Mouse (Mus musculus) cerebellum, postnatal 14 days (tissue): ENCODE measurements around the gene Igdcc3.

Source experiments
- DNase-seq, 2 experiments: peaks; one replicate each; pipeline ENCODE4 v3.0.0; 2021; ENCODE audit warnings: mixed read lengths in 2 of 2

The Igdcc3 gene

DNA sequence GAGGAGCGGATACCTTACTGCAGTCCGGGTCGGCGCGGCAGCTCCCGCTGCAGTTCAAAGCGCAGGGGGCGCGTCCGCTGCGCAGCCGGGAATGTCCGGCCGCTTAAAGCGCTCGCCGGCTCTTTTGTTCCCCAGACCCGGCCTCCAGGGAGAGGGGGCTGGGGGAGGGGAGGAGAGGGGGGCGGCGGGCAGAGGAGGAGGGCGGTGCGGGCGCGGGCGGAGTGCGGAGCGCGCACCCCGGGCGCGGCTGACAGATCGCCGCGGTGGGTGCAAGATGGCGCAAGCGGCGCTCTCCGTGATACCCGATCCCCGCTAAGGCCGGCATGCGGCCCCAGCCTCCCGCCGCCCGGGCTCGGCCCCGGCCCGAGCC, at the start of gene Igdcc3:
Igdcc3 (plus strand) TSS at position 254 of the 370 bp plus-strand sequence.
- peak in 1 of 2 experiments; percentile 53 for DNase-seq

- peak; percentile 60 to 80 for DNase-seq
These were observed 46.8 kb upstream of the Igdcc3 start for GRCm38 (mm10) chr9:65094237-65094636.

DNA sequence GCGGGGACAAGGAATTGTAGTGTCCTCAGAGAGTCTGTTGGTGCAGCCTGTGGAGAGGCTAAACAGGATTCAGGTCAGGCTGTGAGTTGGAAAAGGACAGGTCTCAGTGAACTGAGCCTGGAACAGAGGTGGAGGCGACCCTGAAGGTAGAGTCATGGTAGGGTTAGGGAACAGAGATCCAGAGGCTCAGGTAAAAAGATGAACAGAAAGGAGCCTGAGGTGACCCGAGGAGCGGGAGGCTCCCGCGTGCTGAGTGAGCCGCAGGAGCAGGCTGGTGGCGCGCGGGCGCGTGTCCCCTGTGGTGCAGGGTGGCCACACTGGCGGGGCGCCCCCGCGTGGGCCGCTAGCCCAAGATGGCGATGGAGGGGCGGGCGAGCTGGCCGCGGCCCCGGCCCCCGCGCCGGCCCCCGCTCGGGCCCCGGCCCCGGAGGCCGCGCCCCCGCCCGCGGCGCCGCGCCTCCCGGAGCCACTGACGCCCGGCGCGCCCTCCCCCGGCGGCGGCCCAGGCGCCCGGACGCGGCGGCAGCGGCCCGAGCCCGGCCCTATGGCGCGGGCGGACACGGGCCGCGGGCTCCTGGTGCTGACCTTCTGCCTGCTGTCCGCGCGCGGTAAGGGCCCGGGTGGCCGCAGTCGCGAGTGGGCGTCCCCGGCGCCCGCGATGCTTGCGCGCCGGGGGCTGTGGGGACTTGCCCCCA, 39.9 kb upstream of the Igdcc3 start, which contains the start of gene Igdcc4:
Igdcc4 (plus strand) TSS at position 496 of the 695 bp plus-strand sequence.
- DNase-seq = peak; percentile 53 to 55

DNA sequence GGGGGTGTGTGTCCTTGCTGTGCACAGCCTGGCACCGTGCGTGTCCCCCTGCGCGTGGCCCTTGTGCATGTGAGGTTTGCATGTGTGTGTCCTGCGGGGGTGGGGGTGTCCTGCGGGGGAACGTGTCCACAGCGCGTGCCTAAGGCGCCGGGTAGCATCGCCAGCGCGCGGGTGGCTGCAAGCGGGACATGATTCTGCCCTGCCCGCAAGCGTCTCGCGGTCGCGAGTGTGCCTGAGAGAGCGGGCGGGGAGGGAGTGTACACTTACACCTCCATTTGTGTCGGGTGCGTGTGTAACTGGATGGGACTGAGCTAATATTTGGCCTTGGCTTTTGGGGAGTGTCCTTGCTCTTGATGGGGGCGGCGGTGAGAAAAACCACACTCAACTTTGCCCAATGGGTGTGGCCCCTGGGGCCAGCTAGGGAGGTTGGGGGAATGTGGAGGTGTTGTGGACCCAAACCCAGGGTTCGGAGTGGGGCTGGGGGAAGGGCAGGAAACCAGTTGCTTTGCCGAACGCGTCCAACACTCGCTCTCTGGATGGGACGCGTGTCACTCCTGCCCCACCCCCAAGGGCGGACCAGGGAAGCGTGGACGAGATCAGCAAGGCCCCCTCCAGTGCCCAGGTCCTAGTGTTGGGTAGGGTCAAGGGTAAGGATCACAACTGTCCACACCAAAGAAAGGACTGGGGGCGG, 39.2 kb upstream of the Igdcc3 start:
- peak; percentile 40 to 61 for DNase-seq

GRCm38 (mm10) chr9:65102377-65103172, 38.4 kb upstream of the Igdcc3 start:
- peak; percentile 57 to 77 for DNase-seq

- DNase-seq = peak; percentile 27 to 52
These were observed 37.7 kb upstream of the Igdcc3 start for GRCm38 (mm10) chr9:65103173-65103752.

GRCm38 (mm10) chr9:65106821-65107220, 34.2 kb upstream of the Igdcc3 start:
- no peak for DNase-seq

DNA sequence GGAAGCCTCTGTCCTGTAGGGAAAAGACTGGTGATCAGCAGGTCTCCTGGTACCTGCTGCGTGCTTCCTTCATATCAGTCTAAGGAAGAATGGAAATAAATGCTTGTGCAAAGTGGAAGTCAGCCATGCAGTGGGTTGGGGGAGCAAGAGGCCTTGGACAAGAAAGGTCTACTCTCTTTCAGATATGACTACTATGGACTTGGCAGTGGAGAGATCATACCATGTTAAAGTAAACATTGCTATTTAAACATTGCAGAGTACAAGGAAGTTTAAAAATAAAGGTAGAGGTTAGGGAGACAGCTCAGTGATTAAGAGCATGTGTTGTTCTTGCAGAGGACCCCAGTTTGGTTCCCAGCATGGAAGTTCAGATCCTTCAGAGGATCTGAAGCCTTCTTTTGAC, 33.1 kb upstream of the Igdcc3 start:
- no peak for DNase-seq

DNA sequence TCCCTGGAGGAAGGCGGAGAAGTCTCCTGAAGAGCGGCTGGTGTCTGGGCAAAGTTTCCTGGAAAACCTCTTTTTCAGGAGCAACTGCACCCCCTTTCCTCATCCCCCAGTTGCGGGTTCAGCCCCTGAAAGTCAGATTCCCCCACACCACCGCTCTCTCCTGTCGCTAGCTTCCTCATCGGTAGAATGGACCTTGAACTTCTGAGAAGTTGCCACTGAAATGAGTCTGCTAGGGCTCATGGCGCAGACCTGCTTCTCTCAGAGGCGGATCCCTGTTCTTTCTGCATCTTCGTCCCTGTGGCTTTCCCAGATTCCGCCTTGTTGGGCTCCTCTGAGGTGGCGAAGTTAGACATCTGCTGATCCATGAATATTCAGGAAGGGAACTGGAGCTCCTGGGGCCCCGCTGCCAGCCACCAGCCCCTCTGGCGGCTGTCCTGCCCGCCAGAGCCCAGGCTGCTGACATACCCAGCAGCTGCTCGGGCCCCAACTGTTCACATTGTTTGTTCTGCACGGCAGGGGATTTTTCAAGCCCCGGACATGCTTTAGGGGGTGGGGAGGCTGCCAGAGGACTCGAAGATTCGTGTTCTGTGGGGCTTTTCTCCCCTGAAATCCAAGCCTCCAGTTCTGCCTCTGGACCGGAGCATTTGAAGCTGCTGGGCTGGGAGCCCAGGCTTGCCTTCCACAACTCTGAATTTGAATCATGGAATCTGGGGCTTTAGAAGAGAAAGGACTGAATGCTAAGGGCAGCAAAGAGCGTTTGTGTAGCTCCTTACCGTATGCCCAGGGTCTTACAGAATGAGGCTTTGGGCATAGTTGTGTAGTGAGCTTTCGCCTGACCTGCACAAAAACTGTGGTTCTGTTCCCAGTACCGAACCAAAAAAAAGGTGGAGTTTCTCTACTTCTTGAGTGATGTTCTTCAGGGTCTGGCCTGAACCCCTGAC, 31.6 kb upstream of the Igdcc3 start:
- peak; percentile 45 to 62 for DNase-seq

DNA sequence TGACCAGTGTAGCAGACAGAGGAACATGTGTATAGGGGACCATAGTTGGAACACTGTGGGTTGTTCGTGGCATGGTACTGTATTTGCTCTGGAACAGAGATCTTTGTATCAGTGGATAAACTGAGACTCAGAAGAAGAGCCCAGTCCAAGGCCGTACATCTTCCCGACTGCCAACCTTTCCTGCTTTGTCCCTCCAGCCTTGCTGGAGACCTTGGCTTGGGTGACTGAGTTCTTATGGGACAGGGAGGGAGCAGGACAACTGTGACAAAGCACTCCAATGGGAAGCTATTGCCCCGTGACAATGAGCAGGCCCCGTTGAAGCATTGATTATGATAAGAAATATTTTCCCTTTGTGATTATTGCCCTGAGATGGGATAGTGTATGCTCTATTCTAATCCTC, 29.3 kb upstream of the Igdcc3 start:
- no peak for DNase-seq

- DNase-seq = no peak
These were observed 27.3 kb upstream of the Igdcc3 start for GRCm38 (mm10) chr9:65113694-65114093.

- no peak for DNase-seq
These were observed 25.1 kb upstream of the Igdcc3 start for GRCm38 (mm10) chr9:65115891-65116290.

DNA sequence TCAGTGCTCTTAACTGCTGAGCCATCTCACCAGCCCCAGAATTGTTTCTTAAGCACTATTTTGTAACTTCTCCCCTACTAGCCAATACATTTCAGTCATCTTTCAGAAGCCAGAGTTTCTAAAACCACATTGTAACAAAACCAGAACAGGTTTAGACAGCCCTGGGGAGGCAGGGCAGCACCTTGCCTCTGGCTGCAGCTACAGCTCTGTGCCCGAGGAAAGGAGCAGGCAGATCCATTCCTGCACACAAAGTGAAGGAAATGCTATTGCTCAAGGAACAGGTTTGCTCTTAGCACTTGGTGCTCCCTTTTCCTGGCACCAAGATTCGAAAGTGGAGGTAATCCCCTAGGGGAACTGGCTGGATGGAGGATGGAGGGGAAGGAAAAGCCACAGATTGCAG, 23.5 kb upstream of the Igdcc3 start:
- DNase-seq = no peak

GRCm38 (mm10) chr9:65120935-65121334, 20.1 kb upstream of the Igdcc3 start:
- DNase-seq = peak; percentile 88 to 90

GRCm38 (mm10) chr9:65122545-65122944, 18.4 kb upstream of the Igdcc3 start:
- peak; percentile 41 to 61 for DNase-seq

- peak; percentile 74 to 79 for DNase-seq
These were observed 17.3 kb upstream of the Igdcc3 start for GRCm38 (mm10) chr9:65123552-65124168.

DNA sequence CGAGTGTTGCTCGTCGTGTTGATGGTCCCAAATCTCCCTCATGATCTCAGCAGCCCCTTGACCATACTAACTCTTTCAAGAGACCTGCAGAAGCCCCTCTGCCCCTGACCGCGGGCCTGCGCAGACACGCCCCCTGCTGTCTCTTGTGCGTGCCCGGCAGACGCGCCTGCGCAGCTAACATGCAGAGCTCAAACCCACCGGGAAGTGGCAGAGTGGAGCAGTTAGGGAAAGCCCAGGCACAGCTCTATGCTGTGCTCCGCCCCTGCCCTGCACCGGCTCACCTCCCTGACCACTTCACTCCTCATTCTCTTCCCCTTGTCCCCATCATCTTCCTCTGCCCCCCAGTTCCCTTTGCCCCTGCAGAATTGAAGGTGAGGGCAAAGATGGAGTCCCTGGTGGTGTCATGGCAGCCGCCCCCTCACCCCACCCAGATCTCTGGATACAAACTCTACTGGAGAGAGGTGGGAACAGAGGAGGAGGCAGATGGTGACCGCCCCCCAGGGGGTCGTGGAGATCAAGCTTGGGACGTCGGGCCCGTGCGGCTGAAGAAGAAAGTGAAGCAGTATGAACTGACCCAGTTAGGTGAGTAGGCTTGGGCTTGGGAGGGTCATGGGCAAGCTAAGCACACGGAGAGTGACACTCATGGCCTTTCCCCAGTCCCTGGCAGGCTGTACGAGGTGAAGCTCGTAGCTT, 12.7 kb upstream of the Igdcc3 start:
- DNase-seq = peak; percentile 24 to 66

DNA sequence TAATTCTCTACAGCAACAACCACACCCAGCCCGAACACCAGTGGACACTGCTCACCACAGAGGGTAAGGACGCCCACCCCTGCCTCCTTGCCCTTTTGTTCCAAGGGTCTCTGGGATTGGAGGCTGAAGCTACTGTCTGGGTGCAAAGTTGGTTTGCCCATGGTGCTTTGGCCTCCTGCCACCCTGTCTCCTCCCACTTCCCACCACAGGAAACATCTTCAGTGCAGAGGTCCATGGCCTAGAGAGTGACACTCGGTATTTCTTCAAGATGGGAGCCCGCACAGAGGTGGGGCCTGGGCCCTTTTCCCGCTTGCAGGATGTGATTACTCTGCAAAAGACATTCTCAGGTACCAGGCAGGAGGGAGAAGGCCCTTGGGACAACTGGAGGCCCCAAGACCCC, 9.3 kb upstream of the Igdcc3 start:
- no peak for DNase-seq

DNA sequence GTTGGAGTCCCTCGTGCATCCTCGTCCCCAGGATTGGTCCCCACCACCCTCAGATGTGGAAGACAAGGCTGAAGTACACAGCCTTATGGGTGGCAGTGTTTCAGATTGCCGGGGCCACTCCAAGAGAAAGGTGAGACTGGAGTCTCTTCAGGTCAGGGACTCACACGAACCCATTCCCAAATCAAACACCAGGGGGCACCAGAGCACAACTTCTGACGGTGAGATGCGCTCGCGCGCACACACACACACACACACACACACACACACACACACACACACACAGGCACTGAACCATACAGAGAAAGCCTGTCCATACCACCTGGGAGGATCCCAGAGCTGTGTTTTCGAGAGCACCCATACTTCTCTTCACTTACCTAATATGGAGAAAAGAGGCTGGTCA, 7.2 kb upstream of the Igdcc3 start:
- peak; percentile 91 to 96 for DNase-seq

DNA sequence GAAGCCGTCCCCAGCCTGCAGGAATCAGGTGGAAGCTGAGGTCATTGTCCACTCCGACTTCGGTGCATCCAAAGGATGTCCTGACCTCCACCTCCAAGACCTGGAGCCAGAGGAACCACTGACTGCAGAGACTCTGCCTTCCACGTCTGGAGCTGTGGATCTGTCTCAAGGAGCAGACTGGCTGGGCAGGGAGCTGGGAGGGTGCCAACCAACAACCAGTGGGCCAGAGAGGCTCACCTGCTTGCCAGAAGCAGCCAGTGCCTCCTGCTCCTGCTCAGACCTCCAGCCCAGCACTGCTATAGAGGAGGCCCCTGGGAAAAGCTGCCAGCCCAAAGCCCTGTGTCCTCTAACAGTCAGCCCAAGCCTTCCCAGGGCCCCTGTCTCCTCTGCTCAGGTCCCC, 5.9 kb upstream of the Igdcc3 start:
- DNase-seq = peak; percentile 34 to 52

- DNase-seq = no peak
These were observed 498 bp upstream of the Igdcc3 start for GRCm38 (mm10) chr9:65140491-65140890.
